Mouse (Mus musculus): Measurements from ENCODE around the gene Ccm2l. TPM values are rescaled to one million over a fixed set of nuclear protein-coding genes. Genes with fewer than 3 reads are reported as not detected.

Gene Ccm2l
- total RNA-seq, 1 experiment: 1.9 TPM

GRCm38 (mm10) chr2:153022855-153023254 lies 42.9 kb upstream of the Ccm2l start:
- no peak for DNase-seq (ENCODE audit: low read depth, low spot score)
- H3K9me3 ChIP-seq (ENCODE audit: control insufficient read depth, insufficient read depth, low read depth, low read length): no peaks in the 10 kb centered on the region
- no peak overlapping the region for H3K27ac ChIP-seq (ENCODE audit: insufficient read depth, low read depth, low read length, poor library complexity, severe bottlenecking)
- TF ChIP-seq MAFK (IDR thresholded peaks at IDR 0.05; ENCODE audit: insufficient read depth, low read depth, low read length): no peak
- TF ChIP-seq ZNF384 (IDR thresholded peaks at IDR 0.05; ENCODE audit: low read depth, low read length): no peak
- TF ChIP-seq CHD2 (IDR thresholded peaks at IDR 0.05; ENCODE audit: low read depth, low read length): no peak
- no peak overlapping the region for H3K4me3 ChIP-seq (ENCODE audit: insufficient read depth in 1 of 2, low read depth in 1 of 2, low read length in 2 of 2, poor library complexity in 1 of 2, severe bottlenecking in 1 of 2)
- peaks cover 2% of the 10 kb centered on the region in 2 experiments; a peak in 1 of 4 replicates for H3K4me1 ChIP-seq (ENCODE audit: control insufficient read depth in 2 of 2, insufficient read depth in 2 of 2, low read length in 2 of 2, poor library complexity in 1 of 2)
- no peaks in the 10 kb centered on the region for H3K36me3 ChIP-seq (ENCODE audit: control insufficient read depth, insufficient read depth, low read length, poor library complexity, severe bottlenecking)
- in situ Hi-C loops (cut with MboI; ENCODE audit: low sequenced_read_pairs in 2 of 2, unreplicated experiment in 2 of 2): no loop called here
- no peak overlapping the region for H3K9ac ChIP-seq (ENCODE audit: insufficient read depth, low read depth, low read length, poor library complexity, severe bottlenecking)

GRCm38 (mm10) chr2:153026052-153026451 lies 39.7 kb upstream of the Ccm2l start:
- Histone ChIP-seq H3K4me1 (ENCODE audit: control insufficient read depth in 2 of 2, insufficient read depth in 2 of 2, low read length in 2 of 2, poor library complexity in 1 of 2) (peaks cover under 1 to 2% of the 10 kb centered on the region in 2 experiments; a peak in 1 of 4 replicates), H3K9ac (ENCODE audit: insufficient read depth, low read depth, low read length, poor library complexity, severe bottlenecking) (no peak overlapping the region), H3K36me3 (ENCODE audit: control insufficient read depth, insufficient read depth, low read length, poor library complexity, severe bottlenecking) (no peaks in the 10 kb centered on the region), H3K9me3 (ENCODE audit: control insufficient read depth, insufficient read depth, low read depth, low read length) (no peaks in the 10 kb centered on the region), H3K27ac (ENCODE audit: insufficient read depth, low read depth, low read length, poor library complexity, severe bottlenecking) (no peak overlapping the region), H3K4me3 (ENCODE audit: insufficient read depth in 1 of 2, low read depth in 1 of 2, low read length in 2 of 2, poor library complexity in 1 of 2, severe bottlenecking in 1 of 2) (no peak overlapping the region)
- in situ Hi-C loops (cut with MboI; ENCODE audit: low sequenced_read_pairs in 2 of 2, unreplicated experiment in 2 of 2): no loop called here
- no peak for DNase-seq (ENCODE audit: low read depth, low spot score)
- TF ChIP-seq MAFK (IDR thresholded peaks at IDR 0.05; ENCODE audit: insufficient read depth, low read depth, low read length): no peak
- no peak for TF ChIP-seq CHD2 (IDR thresholded peaks at IDR 0.05; ENCODE audit: low read depth, low read length)
- TF ChIP-seq ZC3H11A (IDR thresholded peaks at IDR 0.05; ENCODE audit: borderline replicate concordance, low read depth, low read length): no peak
- no peak for TF ChIP-seq HCFC1 (IDR thresholded peaks at IDR 0.05; ENCODE audit: borderline replicate concordance, insufficient read depth, low read length)
- no peak for TF ChIP-seq ZNF384 (IDR thresholded peaks at IDR 0.05; ENCODE audit: low read depth, low read length)

- no peaks in the 10 kb centered on the region for H3K9me3 ChIP-seq (ENCODE audit: control insufficient read depth, insufficient read depth, low read depth, low read length)
- H3K4me3 ChIP-seq (ENCODE audit: insufficient read depth in 1 of 2, low read depth in 1 of 2, low read length in 2 of 2, poor library complexity in 1 of 2, severe bottlenecking in 1 of 2): no peak overlapping the region
- H3K36me3 ChIP-seq (ENCODE audit: control insufficient read depth, insufficient read depth, low read length, poor library complexity, severe bottlenecking): no peaks in the 10 kb centered on the region
- H3K9ac ChIP-seq (ENCODE audit: insufficient read depth, low read depth, low read length, poor library complexity, severe bottlenecking): no peak overlapping the region
- H3K4me1 ChIP-seq (ENCODE audit: control insufficient read depth in 2 of 2, insufficient read depth in 2 of 2, low read length in 2 of 2, poor library complexity in 1 of 2): peaks cover 0 to 2% of the 10 kb centered on the region in 2 experiments; a peak in 1 of 4 replicates
- no peak overlapping the region for H3K27ac ChIP-seq (ENCODE audit: insufficient read depth, low read depth, low read length, poor library complexity, severe bottlenecking)
- DNase-seq (ENCODE audit: low read depth, low spot score): no peak
- in situ Hi-C loops (cut with MboI; ENCODE audit: low sequenced_read_pairs in 2 of 2, unreplicated experiment in 2 of 2): no loop called here
- TF ChIP-seq HCFC1 (IDR thresholded peaks at IDR 0.05; ENCODE audit: borderline replicate concordance, insufficient read depth, low read length) (no peak), MAFK (IDR thresholded peaks at IDR 0.05; ENCODE audit: insufficient read depth, low read depth, low read length) (no peak), ZC3H11A (IDR thresholded peaks at IDR 0.05; ENCODE audit: borderline replicate concordance, low read depth, low read length) (no peak), ZNF384 (IDR thresholded peaks at IDR 0.05; ENCODE audit: low read depth, low read length) (no peak), CHD2 (IDR thresholded peaks at IDR 0.05; ENCODE audit: low read depth, low read length) (no peak)
Measured at GRCm38 (mm10) chr2:153027501-153027900, 38.3 kb upstream of the Ccm2l start.

- TF ChIP-seq MAFK (IDR thresholded peaks at IDR 0.05; ENCODE audit: insufficient read depth, low read depth, low read length) (no peak), HCFC1 (IDR thresholded peaks at IDR 0.05; ENCODE audit: borderline replicate concordance, insufficient read depth, low read length) (no peak), CHD2 (IDR thresholded peaks at IDR 0.05; ENCODE audit: low read depth, low read length) (no peak), ZC3H11A (IDR thresholded peaks at IDR 0.05; ENCODE audit: borderline replicate concordance, low read depth, low read length) (no peak), ZNF384 (IDR thresholded peaks at IDR 0.05; ENCODE audit: low read depth, low read length) (no peak)
- in situ Hi-C loops (cut with MboI; ENCODE audit: low sequenced_read_pairs in 2 of 2, unreplicated experiment in 2 of 2): no loop called here
- Histone ChIP-seq H3K36me3 (ENCODE audit: control insufficient read depth, insufficient read depth, low read length, poor library complexity, severe bottlenecking) (no peaks in the 10 kb centered on the region), H3K9me3 (ENCODE audit: control insufficient read depth, insufficient read depth, low read depth, low read length) (no peaks in the 10 kb centered on the region), H3K9ac (ENCODE audit: insufficient read depth, low read depth, low read length, poor library complexity, severe bottlenecking) (no peak overlapping the region), H3K27ac (ENCODE audit: insufficient read depth, low read depth, low read length, poor library complexity, severe bottlenecking) (no peak overlapping the region), H3K4me1 (ENCODE audit: control insufficient read depth in 2 of 2, insufficient read depth in 2 of 2, low read length in 2 of 2, poor library complexity in 1 of 2) (peaks cover 0 to 3% of the 10 kb centered on the region in 2 experiments; a peak in 1 of 4 replicates), H3K4me3 (ENCODE audit: insufficient read depth in 1 of 2, low read depth in 1 of 2, low read length in 2 of 2, poor library complexity in 1 of 2, severe bottlenecking in 1 of 2) (no peak overlapping the region)
- DNase-seq (ENCODE audit: low read depth, low spot score): no peak
Measured at GRCm38 (mm10) chr2:153030422-153030821, 35.3 kb upstream of the Ccm2l start.

Data from ES-E14 (cell line).